Mouse (Mus musculus) brain, embryonic 14.5 days (tissue): Measurements from ENCODE around the gene C8g.
A peak's percentile ranks its signal among the peaks of the same experiment; 100 is the strongest.

Source experiments
- CTCF ChIP-seq: fragments of 200-500 bp; IDR thresholded peaks from 2 replicates; pipeline ENCODE4 v1.5.1; 2012; ENCODE audit warnings: inconsistent platforms, mild to moderate bottlenecking, moderate library complexity, borderline replicate concordance; ENCODE audit not compliant: insufficient read depth, insufficient read length; ENCODE audit errors: extremely low read depth
- POLR2A ChIP-seq: fragments of 200-500 bp; IDR thresholded peaks from 2 replicates; pipeline ENCODE4 v1.6.1; 2012; ENCODE audit warnings: mild to moderate bottlenecking, inconsistent platforms, borderline replicate concordance; ENCODE audit not compliant: poor library complexity, insufficient read depth, insufficient read length, severe bottlenecking; ENCODE audit errors: extremely low read depth

- TF ChIP-seq POLR2A (no peak), CTCF (peak; percentile 39; the same call in 1 of the 2 replicates)
Observed at GRCm38 (mm10) chr2:25496462-25496861, 5.1 kb downstream of the C8g start.
